Mouse (Mus musculus): ENCODE results near the gene Ndrg3.
"Not testable (repeated sequence)": the region's sequence is repeated elsewhere in the genome, so short reads cannot be mapped to it uniquely, and the experiment has no call there.

Ndrg3 gene

GRCm38 (mm10) chr2:156937795-156938194, 54.1 kb downstream of the Ndrg3 start:
- DNase-seq (ENCODE audit: low spot score), result no peak

DNA sequence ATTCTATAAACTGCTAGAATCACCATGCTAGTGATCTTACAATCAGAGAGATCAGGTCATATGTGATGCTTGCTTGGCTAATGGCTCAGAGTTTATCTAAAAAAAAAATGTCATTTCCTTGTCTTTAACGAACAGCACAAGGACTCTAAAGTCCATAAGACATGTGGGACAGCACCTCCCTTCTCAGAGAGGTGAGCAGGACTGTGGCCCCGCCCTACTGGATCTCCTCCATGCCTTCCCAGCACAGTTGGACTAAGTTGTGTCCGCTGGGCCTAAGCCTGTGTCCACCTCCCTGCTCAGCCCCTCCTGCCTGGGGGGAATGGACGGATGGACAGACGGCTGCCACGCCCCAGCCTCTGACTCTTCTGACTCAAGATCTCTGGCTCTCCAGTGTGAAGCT, 56.9 kb downstream of the Ndrg3 start:
- DNase-seq (ENCODE audit: low spot score), result no peak

DNA sequence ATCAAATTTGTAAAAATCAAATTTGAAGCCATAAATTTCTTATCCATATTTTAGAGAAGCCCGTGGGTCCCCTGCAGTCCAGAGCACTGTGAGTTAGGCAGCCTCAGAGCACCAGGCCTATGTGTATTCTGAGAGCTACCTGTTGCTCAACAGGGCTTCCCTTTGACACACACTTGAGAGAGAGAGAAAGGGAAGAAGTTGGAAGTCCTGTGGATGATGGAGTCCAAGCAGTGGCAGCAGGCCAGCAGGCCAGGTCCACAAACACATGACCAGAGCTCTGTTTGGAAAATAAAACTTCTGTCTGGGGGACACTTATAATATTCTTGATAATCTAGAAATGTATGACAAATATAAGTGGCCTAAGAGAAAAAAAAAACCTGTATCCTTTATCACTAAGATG, 58.4 kb downstream of the Ndrg3 start:
- DNase-seq (ENCODE audit: low spot score), result no peak

DNA sequence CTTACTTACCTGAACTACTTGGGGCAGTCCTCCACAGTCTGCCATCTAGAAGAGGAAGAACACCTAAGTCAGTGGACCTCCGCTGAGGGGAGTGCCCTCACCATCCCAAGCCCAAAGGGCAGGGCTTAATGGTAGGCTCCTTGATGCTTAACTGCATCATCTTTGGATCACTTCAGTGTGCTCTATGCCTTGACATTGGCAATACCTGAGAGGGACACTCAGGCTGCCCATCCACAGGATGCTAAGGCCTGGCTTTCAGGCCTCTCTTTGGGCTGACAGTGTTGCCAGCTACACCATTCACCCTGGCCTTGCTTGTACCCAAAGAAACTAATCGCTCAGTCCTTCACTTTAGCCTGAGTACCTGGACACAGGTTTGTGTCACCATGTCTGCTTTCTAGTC, 60.4 kb downstream of the Ndrg3 start:
- no peak for DNase-seq (ENCODE audit: low spot score)

DNA sequence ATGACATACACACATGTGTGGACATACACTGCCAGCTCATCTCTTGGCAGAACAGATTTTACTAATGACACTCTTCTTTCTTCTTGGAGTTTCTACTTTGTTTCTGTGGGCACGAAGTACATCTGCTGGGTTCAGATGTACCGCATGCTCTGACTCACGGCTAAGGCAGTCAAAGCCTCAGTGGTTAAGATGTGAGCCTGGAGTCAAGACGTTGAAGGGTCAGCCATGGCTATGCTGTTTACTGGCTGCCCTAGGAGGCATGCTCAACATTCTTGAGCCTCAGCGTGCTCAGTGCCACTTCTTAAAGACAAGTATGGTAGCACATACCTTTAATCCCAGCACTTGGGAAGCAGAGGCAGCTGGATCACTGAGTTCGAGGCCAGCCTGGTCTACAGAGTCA, 61.3 kb downstream of the Ndrg3 start:
- no peak for DNase-seq (ENCODE audit: low spot score)

DNA sequence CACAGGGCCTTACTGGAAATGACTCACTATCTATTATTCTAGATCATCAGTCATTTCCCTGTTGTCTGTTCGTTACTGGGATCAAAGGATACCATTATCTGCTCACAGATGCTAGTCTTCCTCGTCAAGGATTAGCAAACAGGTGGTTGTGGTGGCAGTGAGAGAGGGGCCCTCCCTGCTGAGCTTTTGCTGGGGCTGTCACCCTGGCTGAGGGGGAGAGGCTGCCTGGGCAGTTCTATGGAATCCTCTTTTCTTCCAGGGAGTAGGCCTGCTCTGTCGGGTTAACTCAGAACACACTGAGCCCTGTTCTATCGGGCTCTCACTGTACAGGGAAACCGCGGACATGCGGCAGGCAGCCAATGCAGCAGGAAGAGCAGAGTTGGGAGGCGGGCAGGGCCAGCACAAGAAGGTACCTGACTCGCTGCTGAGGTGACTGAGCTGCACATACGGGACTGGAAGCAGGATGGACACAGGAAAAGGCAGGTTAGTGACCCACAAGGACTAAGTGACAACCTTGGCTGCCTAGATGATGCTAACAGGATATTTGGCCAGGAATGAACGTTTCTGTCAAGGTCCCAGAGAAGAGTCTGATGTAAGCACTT, 62.2 kb downstream of the Ndrg3 start:
- DNase-seq (ENCODE audit: low spot score), result no peak

DNA sequence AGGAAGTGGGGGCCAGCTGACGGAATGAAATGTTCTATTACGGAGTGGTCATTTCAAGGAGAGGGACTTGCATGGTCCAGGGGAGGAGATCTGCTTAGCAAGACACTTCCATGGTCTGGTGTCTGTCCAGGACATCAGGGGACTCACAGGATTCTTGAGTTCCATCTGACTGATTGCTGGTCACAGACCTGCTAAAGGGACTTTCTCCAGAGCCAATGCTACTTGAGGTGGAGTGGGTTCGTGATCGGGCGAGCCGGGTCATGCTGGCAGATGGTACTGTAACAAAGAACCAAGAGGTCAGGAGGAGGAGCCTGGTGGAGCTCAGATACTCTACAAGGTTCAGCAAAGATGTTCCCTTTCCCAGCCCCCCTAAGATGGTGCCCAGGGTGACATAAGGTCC, 63.2 kb downstream of the Ndrg3 start:
- DNase-seq (ENCODE audit: low spot score), result no peak

GRCm38 (mm10) chr2:156927663-156928062, 64.2 kb downstream of the Ndrg3 start:
- DNase-seq (ENCODE audit: low spot score), result no peak

DNA sequence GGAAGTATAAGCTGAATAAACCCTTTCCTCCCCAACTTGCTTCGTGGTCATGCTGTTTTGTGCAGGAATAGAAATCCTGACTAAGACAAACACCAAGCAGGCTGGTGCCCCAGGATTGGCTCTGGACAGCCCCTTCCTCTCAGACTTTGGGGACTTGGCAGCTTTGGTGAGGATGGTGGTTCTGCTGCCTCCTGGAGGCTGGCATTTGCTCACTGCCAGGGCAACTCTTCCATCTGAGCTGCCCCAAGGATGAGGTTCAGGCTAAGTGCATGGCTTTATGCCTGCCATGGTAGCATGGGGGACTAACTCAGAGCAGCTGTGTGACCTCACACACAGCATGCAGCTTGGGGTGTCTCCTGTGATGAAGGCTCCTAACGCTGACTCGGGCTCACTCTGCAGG, 66.2 kb downstream of the Ndrg3 start:
- not testable (repeated sequence) for DNase-seq (ENCODE audit: low spot score)

GRCm38 (mm10) chr2:156925075-156925474, 66.8 kb downstream of the Ndrg3 start:
- DNase-seq (ENCODE audit: low spot score), result not testable (repeated sequence)

GRCm38 (mm10) chr2:156924210-156924898, 67.5 kb downstream of the Ndrg3 start:
- no peak for DNase-seq (ENCODE audit: low spot score)

- no peak for DNase-seq (ENCODE audit: low spot score)
Measured at GRCm38 (mm10) chr2:156923057-156923456, 68.8 kb downstream of the Ndrg3 start.

DNA sequence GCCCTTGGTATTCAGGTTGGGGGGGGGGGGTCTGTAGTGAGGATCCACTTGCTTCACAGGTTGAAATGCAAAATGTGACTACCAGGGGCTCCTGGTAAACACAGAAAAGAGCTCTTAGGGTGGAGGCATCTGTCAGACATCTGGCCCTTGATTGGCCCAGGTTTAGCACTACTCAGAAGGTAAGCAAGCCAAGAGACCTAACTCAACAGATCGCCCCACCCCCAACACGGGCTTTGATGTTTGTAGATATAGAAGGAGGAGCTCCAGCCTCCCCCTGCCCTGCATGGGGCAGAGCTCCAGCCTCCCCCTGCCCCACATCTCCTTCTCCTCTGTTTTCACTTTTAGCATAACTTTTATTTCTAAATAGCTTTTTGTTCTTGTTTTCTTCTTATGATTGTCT, 72.1 kb downstream of the Ndrg3 start:
- no peak for DNase-seq (ENCODE audit: low spot score)

GRCm38 (mm10) chr2:156919191-156919590, 72.7 kb downstream of the Ndrg3 start:
- DNase-seq (ENCODE audit: low spot score), result not testable (repeated sequence)

DNA sequence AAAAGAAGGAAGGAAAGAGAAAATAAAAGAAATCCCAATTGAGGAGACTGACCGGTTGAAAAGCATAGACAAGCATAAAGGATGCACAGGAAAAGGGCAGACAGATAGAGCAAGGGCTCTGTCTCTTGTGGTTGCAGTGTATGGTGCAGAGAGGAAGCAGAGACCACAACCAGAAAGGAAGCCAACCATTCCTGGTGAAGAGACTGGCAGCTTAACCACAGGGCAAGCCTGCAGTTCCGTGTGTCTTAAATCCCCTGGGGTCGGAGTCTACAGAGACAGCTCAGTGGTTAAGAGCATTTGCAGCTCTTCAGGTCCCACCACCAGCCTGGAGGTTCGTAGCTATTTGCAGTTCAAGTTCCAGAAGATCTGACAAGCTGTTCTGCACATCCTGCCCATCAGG, 73.3 kb downstream of the Ndrg3 start:
- DNase-seq (ENCODE audit: low spot score), result no peak

DNA sequence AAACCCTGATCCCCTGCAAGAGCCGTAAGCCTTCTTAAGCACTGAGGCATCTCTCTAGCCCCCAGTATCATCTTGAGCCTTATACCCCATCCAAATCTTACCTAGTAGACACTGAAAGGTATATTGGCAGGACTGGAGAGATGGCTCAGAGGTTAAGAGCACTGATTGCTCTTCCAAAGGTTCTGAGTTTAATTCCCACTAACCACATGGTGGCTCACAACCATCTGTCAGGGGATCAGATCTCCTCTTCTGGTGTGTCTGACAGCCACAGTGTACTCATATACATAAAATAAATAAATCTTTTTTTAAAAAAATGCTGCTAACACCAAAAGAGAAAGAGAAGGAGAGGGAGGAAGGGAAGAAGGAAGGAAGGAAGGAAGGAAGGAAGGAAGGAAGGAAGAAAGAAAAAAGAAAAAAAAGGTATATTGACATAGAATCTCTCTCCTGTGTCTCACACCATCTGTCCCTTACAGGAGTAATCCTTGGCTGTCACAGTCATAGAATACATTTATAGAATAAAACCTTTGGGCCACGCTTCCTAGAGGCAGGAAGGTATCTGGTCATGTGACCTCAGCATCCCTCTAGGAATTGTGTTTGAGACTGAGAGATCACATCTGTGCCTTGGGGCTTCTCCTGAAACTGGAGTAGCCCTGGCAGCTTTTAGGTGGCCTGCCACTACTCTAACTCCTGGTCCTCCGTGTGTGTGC, 75.3 kb downstream of the Ndrg3 start:
- no peak for DNase-seq (ENCODE audit: low spot score)

DNA sequence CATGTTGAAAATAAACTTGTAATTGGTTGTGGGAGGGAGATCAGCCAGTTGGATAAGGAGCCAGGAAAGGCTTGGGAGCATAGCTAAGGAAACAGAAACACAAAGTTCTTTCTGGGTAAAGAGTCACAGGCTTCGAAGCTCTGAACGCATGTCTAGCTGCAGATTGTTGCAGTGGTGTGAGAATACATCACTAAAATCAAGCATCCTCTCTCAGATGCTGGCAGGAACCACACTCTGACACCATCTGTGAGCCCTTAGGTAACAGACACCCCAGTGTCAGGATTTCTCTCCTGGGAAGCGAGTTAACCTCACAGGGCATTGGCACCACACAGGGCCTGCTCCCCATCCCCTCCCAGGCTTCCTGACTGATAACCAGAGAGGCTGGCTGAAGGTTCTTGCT, 76.3 kb downstream of the Ndrg3 start:
- no peak for DNase-seq (ENCODE audit: low spot score)

GRCm38 (mm10) chr2:156913191-156913590, 78.7 kb downstream of the Ndrg3 start:
- DNase-seq (ENCODE audit: low spot score), result no peak

- DNase-seq (ENCODE audit: low spot score), result not testable (repeated sequence)
Measured at GRCm38 (mm10) chr2:156905931-156906330, 85.9 kb downstream of the Ndrg3 start.

- no peak for DNase-seq (ENCODE audit: low spot score)
Measured at GRCm38 (mm10) chr2:156904976-156905717, 86.7 kb downstream of the Ndrg3 start.

GRCm38 (mm10) chr2:156903367-156903766, 88.5 kb downstream of the Ndrg3 start:
- DNase-seq (ENCODE audit: low spot score), result no peak

DNA sequence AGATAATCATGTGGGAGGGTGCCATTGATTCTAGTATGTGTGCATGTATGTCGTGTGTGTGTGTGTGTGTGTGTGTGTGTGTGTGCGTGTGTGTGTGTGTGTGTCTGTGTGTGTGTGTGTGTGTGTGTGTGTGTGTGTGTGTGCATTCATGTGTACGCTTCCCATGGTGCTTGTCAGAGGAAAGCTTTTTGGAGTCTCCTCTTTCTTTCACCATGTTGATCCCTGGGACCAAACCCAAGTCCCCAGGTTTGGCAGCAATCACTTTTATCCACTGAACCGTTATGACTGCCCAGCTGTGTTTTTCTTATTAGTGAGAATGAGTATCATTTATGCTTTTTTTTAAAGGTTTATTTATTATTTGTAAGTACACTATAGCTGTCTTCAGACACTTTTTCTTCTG, 89.4 kb downstream of the Ndrg3 start:
- DNase-seq (ENCODE audit: low spot score), result not testable (repeated sequence)

DNA sequence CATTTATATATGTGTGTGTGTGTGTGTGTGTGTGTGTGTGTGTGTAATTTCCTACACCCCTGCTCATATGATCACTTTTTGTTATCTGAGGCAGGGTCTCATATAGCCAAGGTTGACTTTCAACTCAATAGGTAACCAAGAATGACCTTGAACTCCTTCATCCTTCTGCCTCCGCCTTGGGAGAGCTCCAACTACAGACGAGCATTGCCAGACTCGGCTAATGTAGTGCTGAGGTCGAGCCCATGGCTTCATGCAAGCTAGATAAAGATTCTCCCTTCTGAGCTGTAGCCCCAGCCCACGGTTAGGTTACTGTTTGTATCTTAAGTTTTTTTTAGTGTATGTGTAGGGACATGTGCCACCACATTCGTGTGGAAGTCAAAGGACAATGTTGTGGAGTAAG, 90.0 kb downstream of the Ndrg3 start:
- DNase-seq (ENCODE audit: low spot score), result no peak
